Mouse (Mus musculus): Measurements from ENCODE around the gene Nup37.

- TF ChIP-seq POLR2A (IDR thresholded peaks at IDR 0.05; ENCODE audit: control insufficient read depth, low read depth, low read length) (no peak), CTCF (IDR thresholded peaks at IDR 0.05; ENCODE audit: control insufficient read depth, insufficient read depth, insufficient replicate concordance, low read depth, low read length) (no peak)
Observed at GRCm38 (mm10) chr10:88218161-88218560, 71.4 kb downstream of the Nup37 start.

All from testis, adult 2 months (tissue).